Mouse (Mus musculus) MEL (cell line): ENCODE data around the gene Hectd4. TPM values are rescaled to one million over a fixed set of nuclear protein-coding genes. Genes with fewer than 3 reads are reported as not detected.

Source experiments
- DNase-seq: peaks from one replicate; pipeline ENCODE4 v3.0.0; 2011; ENCODE audit warnings: low read depth, low spot score
- H3K27ac ChIP-seq: 2 replicates; pipeline ENCODE4 v1.5.1; 2012; ENCODE audit warnings: low read depth, mild to moderate bottlenecking, control low read depth, low read length, moderate library complexity; ENCODE audit not compliant: control insufficient read depth
- H3K27me3 ChIP-seq, 2 experiments: fragments of 150-350 bp in 1 of 2; sonication (generic) in 1 of 2; 2 replicates each; pipeline ENCODE4 v1.6.1; 2012; ENCODE audit warnings: low read length in 2 of 2, mild to moderate bottlenecking in 2 of 2, improper control_type of control experiment in 1 of 2, moderate library complexity in 1 of 2; ENCODE audit not compliant: insufficient read depth in 2 of 2, control insufficient read depth in 1 of 2
- H3K36me3 ChIP-seq, 2 experiments: 2 replicates each; pipeline ENCODE4 v1.6.1; 2012 to 2014; ENCODE audit warnings: low read length in 2 of 2, improper control_type of control experiment in 1 of 2, inconsistent platforms in 1 of 2, mild to moderate bottlenecking in 1 of 2; ENCODE audit not compliant: insufficient read depth in 2 of 2, control insufficient read depth in 1 of 2
- H3K4me1 ChIP-seq, 2 experiments: fragments of 150-350 bp in 1 of 2; sonication (generic) in 1 of 2; 2 replicates each; pipeline ENCODE4 v1.6.1; 2012; ENCODE audit warnings: low read length in 2 of 2, improper control_type of control experiment in 1 of 2, mild to moderate bottlenecking in 1 of 2; ENCODE audit not compliant: insufficient read depth in 2 of 2, control insufficient read depth in 1 of 2
- H3K4me3 ChIP-seq, 2 experiments: fragments of 150-350 bp in 1 of 2; sonication (generic) in 1 of 2; 2 replicates each; pipeline ENCODE4 v1.5.1; 2012; ENCODE audit warnings: low read depth in 2 of 2, low read length in 2 of 2, mild to moderate bottlenecking in 2 of 2, moderate library complexity in 2 of 2, control low read depth in 1 of 2, improper control_type of control experiment in 1 of 2; ENCODE audit not compliant: control insufficient read depth in 1 of 2, insufficient read depth in 1 of 2
- H3K79me2 ChIP-seq: 2 replicates; pipeline ENCODE4 v1.6.1; 2012; ENCODE audit warnings: mild to moderate bottlenecking, low read length, moderate library complexity; ENCODE audit not compliant: control insufficient read depth, poor library complexity, insufficient read depth
- H3K9ac ChIP-seq: 2 replicates; pipeline ENCODE4 v1.6.1; 2012; ENCODE audit warnings: low read depth, mild to moderate bottlenecking, control low read depth, low read length, moderate library complexity; ENCODE audit not compliant: control insufficient read depth, poor library complexity, severe bottlenecking
- H3K9me3 ChIP-seq: fragments of 150-350 bp; sonication (generic); replicated peaks from 2 replicates; pipeline ENCODE4 v1.6.1; 2012; ENCODE audit warnings: mild to moderate bottlenecking, low read length, improper control_type of control experiment, moderate library complexity; ENCODE audit not compliant: insufficient read depth
- CHD1 ChIP-seq: IDR thresholded peaks from 2 replicates; pipeline ENCODE4 v1.6.1; 2012; ENCODE audit warnings: low read depth, mild to moderate bottlenecking, inconsistent platforms, low read length, improper control_type of control experiment
- CHD2 ChIP-seq: IDR thresholded peaks from 2 replicates; pipeline ENCODE4 v1.6.1; 2011; ENCODE audit warnings: low read length, improper control_type of control experiment
- E2F4 ChIP-seq: IDR thresholded peaks from 2 replicates; pipeline ENCODE4 v1.6.1; 2011; ENCODE audit warnings: low read depth, low read length, improper control_type of control experiment, borderline replicate concordance
- ETS1 ChIP-seq: IDR thresholded peaks from 2 replicates; pipeline ENCODE4 v1.6.1; 2012; ENCODE audit warnings: low read depth, mild to moderate bottlenecking, inconsistent platforms, low read length, improper control_type of control experiment, moderate library complexity
- GATA1 ChIP-seq: IDR thresholded peaks from 2 replicates; pipeline ENCODE4 v1.6.1; 2011; ENCODE audit warnings: low read depth, low read length, improper control_type of control experiment
- JUND ChIP-seq: IDR thresholded peaks from 2 replicates; pipeline ENCODE4 v1.6.1; 2011; ENCODE audit warnings: low read depth, mild to moderate bottlenecking, improper control_type of control experiment, low read length
- MAFK ChIP-seq: IDR thresholded peaks from 2 replicates; pipeline ENCODE4 v1.6.1; 2011; ENCODE audit warnings: low read depth, mild to moderate bottlenecking, low read length, improper control_type of control experiment, borderline replicate concordance
- MEF2A ChIP-seq: IDR thresholded peaks from 2 replicates; pipeline ENCODE4 v1.6.1; 2014; ENCODE audit warnings: low read depth, mild to moderate bottlenecking, inconsistent platforms, low read length, improper control_type of control experiment; ENCODE audit not compliant: poor library complexity, insufficient replicate concordance, severe bottlenecking; ENCODE audit errors: extremely low read depth
- MYC ChIP-seq: IDR thresholded peaks from 2 replicates; pipeline ENCODE4 v1.6.1; 2011; ENCODE audit warnings: low read depth, mild to moderate bottlenecking, low read length, improper control_type of control experiment, moderate library complexity
- NELFE ChIP-seq: IDR thresholded peaks from 2 replicates; pipeline ENCODE4 v1.6.1; 2011; ENCODE audit warnings: low read depth, low read length, improper control_type of control experiment
- NRF1 ChIP-seq: IDR thresholded peaks from 2 replicates; pipeline ENCODE4 v1.6.1; 2014; ENCODE audit warnings: low read depth, mild to moderate bottlenecking, inconsistent platforms, low read length, improper control_type of control experiment, moderate library complexity; ENCODE audit not compliant: poor library complexity, insufficient read depth, severe bottlenecking
- POLR2A ChIP-seq, 2 experiments: IDR thresholded peaks; 2 replicates each; pipeline ENCODE4 v1.6.1; 2011 to 2012; ENCODE audit warnings: low read length in 2 of 2, mild to moderate bottlenecking in 2 of 2, control low read depth in 1 of 2, improper control_type of control experiment in 1 of 2, low read depth in 1 of 2, moderate library complexity in 1 of 2; ENCODE audit not compliant: control insufficient read depth in 1 of 2, insufficient read depth in 1 of 2, poor library complexity in 1 of 2
- POLR2AphosphoS2 ChIP-seq: IDR thresholded peaks from 2 replicates; pipeline ENCODE4 v1.6.1; 2011; ENCODE audit warnings: low read length, improper control_type of control experiment
- RAD21 ChIP-seq: IDR thresholded peaks from 2 replicates; pipeline ENCODE4 v1.6.1; 2011; ENCODE audit warnings: mild to moderate bottlenecking, low read depth, low read length, improper control_type of control experiment
- TAL1 ChIP-seq: IDR thresholded peaks from 2 replicates; pipeline ENCODE4 v1.6.1; 2012; ENCODE audit warnings: mild to moderate bottlenecking, inconsistent platforms, low read length, moderate library complexity, mixed read lengths
- TCF12 ChIP-seq: IDR thresholded peaks from 2 replicates; pipeline ENCODE4 v1.6.1; 2014; ENCODE audit warnings: low read depth, mild to moderate bottlenecking, inconsistent platforms, low read length, improper control_type of control experiment, moderate library complexity
- USF2 ChIP-seq, 2 experiments: IDR thresholded peaks; 2 replicates each; pipeline ENCODE4 v1.6.1; 2011 to 2012; ENCODE audit warnings: improper control_type of control experiment in 2 of 2, low read length in 2 of 2, borderline replicate concordance in 1 of 2, inconsistent platforms in 1 of 2, low read depth in 1 of 2, mild to moderate bottlenecking in 1 of 2; ENCODE audit not compliant: insufficient read depth in 1 of 2
- ZKSCAN1 ChIP-seq: IDR thresholded peaks from 2 replicates; pipeline ENCODE4 v1.6.1; 2012; ENCODE audit warnings: low read depth, mild to moderate bottlenecking, inconsistent platforms, low read length, improper control_type of control experiment, moderate library complexity
- polyA plus RNA-seq, 2 experiments: library from polyadenylated mRNA; stranded (reverse) in 1 of 2; unstranded in 1 of 2; fragments of >175 nt in 1 of 2; fragments of >200 nt in 1 of 2; gene quantifications; 2 replicates each; pipeline versions ENCODE4 v1.2.1 to v1.2.4; 2012; ENCODE audit warnings: low replicate concordance in 2 of 2, low read depth in 1 of 2; ENCODE audit not compliant: insufficient read length in 2 of 2, insufficient read depth in 1 of 2, missing spikeins in 1 of 2
- total RNA-seq: library from RNA; depleted of rRNA; stranded (reverse); fragments of 300-350 nt; gene quantifications from 2 replicates; pipeline ENCODE4 v1.2.3, GENCODE M21; 2012

The Hectd4 gene
- total and polyA plus RNA-seq, 3 experiments = 7.0 to 10.8 TPM; not detected in 1

- TF ChIP-seq POLR2A (IDR thresholded peaks at IDR 0.05; ENCODE audit: control insufficient read depth in 1 of 2, insufficient read depth in 1 of 2, low read depth in 1 of 2, low read length in 2 of 2, poor library complexity in 1 of 2) (no peak), POLR2AphosphoS2 (no peak), RAD21 (no peak), NELFE (no peak), ETS1 (no peak), CHD2 (no peak), MAFK (no peak), TAL1 (no peak), E2F4 (no peak)
- Histone ChIP-seq H3K36me3 (peaks cover 0 to 7% of the 10 kb centered on the region in 2 experiments; a peak in 2 of 4 replicates), H3K27ac (no peak overlapping the region), H3K79me2 (no peaks in the 10 kb centered on the region), H3K9ac (no peak overlapping the region), H3K4me3 (no peak overlapping the region), H3K27me3 (no peaks in the 10 kb centered on the region), H3K9me3 (no peaks in the 10 kb centered on the region), H3K4me1 (no peaks in the 10 kb centered on the region)
- DNase-seq = no peak
These were observed 64.8 kb downstream of the Hectd4 start for GRCm38 (mm10) chr5:121284816-121285215.

GRCm38 (mm10) chr5:121287213-121287612, 67.2 kb downstream of the Hectd4 start:
- Histone ChIP-seq H3K27me3 (no peaks in the 10 kb centered on the region), H3K4me1 (peaks cover under 1 to 5% of the 10 kb centered on the region in 2 experiments; a peak in 3 of 4 replicates), H3K27ac (no peak overlapping the region), H3K36me3 (peaks cover 4 to 7% of the 10 kb centered on the region in 2 experiments), H3K9ac (no peak overlapping the region), H3K79me2 (no peaks in the 10 kb centered on the region), H3K9me3 (no peaks in the 10 kb centered on the region), H3K4me3 (no peak overlapping the region)
- TF ChIP-seq USF2 (IDR thresholded peaks at IDR 0.05; ENCODE audit: borderline replicate concordance in 1 of 2, insufficient read depth in 1 of 2, low read depth in 1 of 2, low read length in 2 of 2) (no peak), ZKSCAN1 (no peak), POLR2A (IDR thresholded peaks at IDR 0.05; ENCODE audit: control insufficient read depth in 1 of 2, insufficient read depth in 1 of 2, low read depth in 1 of 2, low read length in 2 of 2, poor library complexity in 1 of 2) (no peak), MYC (no peak), TAL1 (no peak), TCF12 (no peak), JUND (no peak), RAD21 (no peak), MAFK (no peak), CHD1 (no peak), GATA1 (no peak), ETS1 (no peak), NRF1 (no peak), MEF2A (no peak)
- no peak for DNase-seq
